10 mouse cellular contexts compared by ENCODE assay signal in the genomic region with DNA sequence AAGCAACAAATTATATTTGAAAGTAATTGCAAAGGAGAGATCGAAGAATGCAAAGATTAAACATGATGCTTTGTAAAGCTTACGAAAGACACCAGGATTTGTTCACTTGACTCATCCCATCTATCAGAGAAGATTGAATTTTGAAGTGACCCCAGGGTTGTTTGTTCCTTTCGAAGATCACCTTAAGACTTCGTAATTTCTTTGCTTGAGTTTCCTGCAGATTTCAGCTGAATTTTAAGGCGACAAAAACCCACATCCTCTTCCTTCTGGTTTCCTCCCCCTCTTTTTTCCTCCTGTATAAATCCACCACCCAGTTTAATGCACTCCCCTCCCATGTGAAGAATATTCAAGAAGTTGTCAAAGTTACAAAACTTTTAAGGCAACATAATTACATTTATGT.
"Had no signal": no experiment of that assay in that cellular context is flagged by ENCODE, and none has a peak within 500 bp of the region (broad histone marks: within the 10 kb centered on the region; RNA-seq: fewer than 3 reads in every experiment).

No protein-coding gene starts in this region.

- ATAC-seq: midbrain, embryonic 15.5 days had no signal

- DNase-seq: kidney, adult 11 months; kidney, postnatal 10 days; left cerebral cortex, postnatal 4 days; lung, embryonic 14.5 days; lung, postnatal 10 days; lung, postnatal 4 days; retina, postnatal 1 day; right cerebral cortex, postnatal 4 days; thymus, postnatal 4 days had no signal
